Mouse (Mus musculus) gastrocnemius, postnatal 36 days (tissue): Measurements from ENCODE around the gene Ano10. TPM values are rescaled to one million over a fixed set of nuclear protein-coding genes. Genes with fewer than 3 reads are reported as not detected.

Experiments
- DNase-seq, 2 experiments: peaks; one replicate each; pipeline ENCODE4 v3.0.0; 2022
- intact Hi-C: fragments of 180-260 bp; cut with DNase I; formaldehyde crosslinking; loops from one replicate; pipeline ENCODE4 v1.15.1; 2025
- total RNA-seq, 2 experiments: library from RNA; stranded (reverse); gene quantifications; 2 replicates each; pipeline ENCODE4 v1.2.3; 2021

Ano10 gene
- total RNA-seq, 2 experiments from 2014 or later, result 43.7 to 44.0 TPM

GRCm38 (mm10) chr9:122208311-122208710 lies 85.9 kb downstream of the Ano10 start:
- DNase-seq, result no peak
- intact Hi-C loops, result no loop called here

- intact Hi-C loops, result no loop called here
- DNase-seq, result no peak
Observed at GRCm38 (mm10) chr9:122205543-122206200, 88.6 kb downstream of the Ano10 start.

GRCm38 (mm10) chr9:122204508-122204907 lies 89.7 kb downstream of the Ano10 start:
- DNase-seq, result no peak
- intact Hi-C loops, result no loop called here

- DNase-seq, result peak; percentile 76 to 77
- intact Hi-C loops, result no loop called here
Observed at GRCm38 (mm10) chr9:122199253-122199652, 95.0 kb downstream of the Ano10 start.

GRCm38 (mm10) chr9:122198621-122199020 lies 95.6 kb downstream of the Ano10 start:
- no peak for DNase-seq
- intact Hi-C loops, result no loop called here

GRCm38 (mm10) chr9:122197021-122197420 lies 97.2 kb downstream of the Ano10 start:
- intact Hi-C loops, result no loop called here
- no peak for DNase-seq

GRCm38 (mm10) chr9:122195042-122195682 lies 99.1 kb downstream of the Ano10 start:
- intact Hi-C loops, result no loop called here
- DNase-seq, result peak in 1 of 2 experiments; percentile 37

GRCm38 (mm10) chr9:122193823-122194222 lies 100.4 kb downstream of the Ano10 start:
- intact Hi-C loops, result no loop called here
- DNase-seq, result no peak

GRCm38 (mm10) chr9:122193361-122193760 lies 100.9 kb downstream of the Ano10 start:
- intact Hi-C loops, result no loop called here

GRCm38 (mm10) chr9:122188724-122189123 lies 105.5 kb downstream of the Ano10 start:
- intact Hi-C loops, result no loop called here
- no peak for DNase-seq

More at GRCm38 (mm10) chr9:122193361-122193760, 100.9 kb downstream of the Ano10 start:
- no peak for DNase-seq

- intact Hi-C loops, result no loop called here
- no peak for DNase-seq
Observed at GRCm38 (mm10) chr9:122187451-122187921, 106.7 kb downstream of the Ano10 start.

- no peak for DNase-seq
- intact Hi-C loops, result no loop called here
Observed at GRCm38 (mm10) chr9:122186643-122187226, 107.5 kb downstream of the Ano10 start.

GRCm38 (mm10) chr9:122185953-122186352 lies 108.3 kb downstream of the Ano10 start:
- DNase-seq, result no peak
- intact Hi-C loops, result loop anchor here (2.0 kb wide), 2 partner anchors 65 to 167 kb away; no protein-coding TSS in a partner anchor

- DNase-seq, result peak; percentile 71 to 83
- intact Hi-C loops, result loop anchor here (2.0 kb wide), 2 partner anchors 64 to 166 kb away; no protein-coding TSS in a partner anchor
Observed at GRCm38 (mm10) chr9:122185061-122185460, 109.2 kb downstream of the Ano10 start.

GRCm38 (mm10) chr9:122184329-122184728 lies 109.9 kb downstream of the Ano10 start:
- no peak for DNase-seq
- intact Hi-C loops, result loop anchor here (2.0 kb wide), 2 partner anchors 64 to 166 kb away; no protein-coding TSS in a partner anchor

GRCm38 (mm10) chr9:122183074-122183473 lies 111.1 kb downstream of the Ano10 start:
- intact Hi-C loops, result no loop called here
- DNase-seq, result no peak

- intact Hi-C loops, result no loop called here
- DNase-seq, result no peak
Observed at GRCm38 (mm10) chr9:122180105-122180504, 114.1 kb downstream of the Ano10 start.

GRCm38 (mm10) chr9:122178427-122178826 lies 115.8 kb downstream of the Ano10 start:
- intact Hi-C loops, result no loop called here
- DNase-seq, result no peak

- intact Hi-C loops, result no loop called here
- no peak for DNase-seq
Observed at GRCm38 (mm10) chr9:122177256-122178220, 116.7 kb downstream of the Ano10 start.

- DNase-seq, result no peak
- intact Hi-C loops, result no loop called here
Observed at GRCm38 (mm10) chr9:122174723-122175122, 119.5 kb downstream of the Ano10 start.
